Mouse (Mus musculus): ENCODE measurements around the gene Gps2. TPM values are rescaled to one million over a fixed set of nuclear protein-coding genes. Genes with fewer than 3 reads are reported as not detected.

Gps2 gene
- polyA plus RNA-seq, 1 experiment from 2014 or later, result 63.0 TPM

GRCm38 (mm10) chr11:69945997-69946891, 32.6 kb downstream of the Gps2 start:
- Histone ChIP-seq H3K4me2 (ENCODE audit: low read length) (peak overlapping the region; percentile 54), H3K9me3 (replicated peaks; ENCODE audit: low read length) (no peaks in the 10 kb centered on the region), H3K27me3 (ENCODE audit: insufficient read depth, low read length) (no peaks in the 10 kb centered on the region), H3K4me1 (replicated peaks; ENCODE audit: insufficient read depth, low read length) (peaks cover 15% of the 10 kb centered on the region), H3K27ac (no peak overlapping the region; the same call in 1 of the 2 replicates), H3K36me3 (ENCODE audit: insufficient read depth, low read length) (0 out of 2 replicates have a peak, but pooled peaks cover 4% of the 10 kb centered on the region), H3K9ac (ENCODE audit: low read depth, low read length) (0 out of 2 replicates have a peak overlapping the region, but pooled peaks have one; percentile 8), H3K4me3 (replicated peaks; ENCODE audit: low read depth, low read length) (no peak overlapping the region)
- TF ChIP-seq CTCF (IDR thresholded peaks at IDR 0.05; ENCODE audit: low read depth), result no peak
- DNase-seq (ENCODE audit: low spot score) (no peak), ATAC-seq (replicated peaks; ENCODE audit: low FRiP score, low read depth) (no peak)
- 84% methylated on average over 18 of the region's 18 CpGs for WGBS

- WGBS, result 4% methylated on average over 29 of the region's 29 CpGs
- Histone ChIP-seq H3K4me2 (ENCODE audit: low read length) (peak overlapping the region; percentile 54), H3K4me3 (replicated peaks; ENCODE audit: low read depth, low read length) (peak overlapping the region; percentile 50), H3K9ac (ENCODE audit: low read depth, low read length) (peak overlapping the region; percentile 62), H3K4me1 (replicated peaks; ENCODE audit: insufficient read depth, low read length) (peaks cover 15% of the 10 kb centered on the region), H3K36me3 (ENCODE audit: insufficient read depth, low read length) (0 out of 2 replicates have a peak, but pooled peaks cover 4% of the 10 kb centered on the region), H3K9me3 (replicated peaks; ENCODE audit: low read length) (no peaks in the 10 kb centered on the region), H3K27ac (peak overlapping the region; percentile 73), H3K27me3 (ENCODE audit: insufficient read depth, low read length) (no peaks in the 10 kb centered on the region)
- peak; percentile 74 for DNase-seq (ENCODE audit: low spot score)
- ATAC-seq (replicated peaks; ENCODE audit: low FRiP score, low read depth), result peak; percentile 42
- no peak for TF ChIP-seq CTCF (IDR thresholded peaks at IDR 0.05; ENCODE audit: low read depth)
Observed at GRCm38 (mm10) chr11:69947337-69948065, 33.8 kb downstream of the Gps2 start.

- Histone ChIP-seq H3K9me3 (replicated peaks; ENCODE audit: low read length) (no peaks in the 10 kb centered on the region), H3K4me1 (replicated peaks; ENCODE audit: insufficient read depth, low read length) (peaks cover 15% of the 10 kb centered on the region), H3K36me3 (ENCODE audit: insufficient read depth, low read length) (0 out of 2 replicates have a peak, but pooled peaks cover 4% of the 10 kb centered on the region), H3K4me3 (replicated peaks; ENCODE audit: low read depth, low read length) (peak within 1 kb of the TSS; percentile 50), H3K27ac (peak within 1 kb of the TSS; percentile 73), H3K9ac (ENCODE audit: low read depth, low read length) (peak within 1 kb of the TSS; percentile 62), H3K27me3 (ENCODE audit: insufficient read depth, low read length) (no peaks in the 10 kb centered on the region), H3K4me2 (ENCODE audit: low read length) (peak within 1 kb of the TSS; percentile 54)
- no peak for TF ChIP-seq CTCF (IDR thresholded peaks at IDR 0.05; ENCODE audit: low read depth)
- ATAC-seq (replicated peaks; ENCODE audit: low FRiP score, low read depth), result peak; percentile 92
- DNase-seq (ENCODE audit: low spot score), result peak; percentile 98
- WGBS, result under 1% methylated on average over 34 of the region's 34 CpGs
Observed at GRCm38 (mm10) chr11:69948066-69948762, 34.5 kb downstream of the Gps2 start, which contains the start of gene Slc2a4. TSS of gene Slc2a4 (minus strand) at chr11:69948188.

GRCm38 (mm10) chr11:69948763-69949150, 35.1 kb downstream of the Gps2 start:
- ATAC-seq (replicated peaks; ENCODE audit: low FRiP score, low read depth) (peak; percentile 26), DNase-seq (ENCODE audit: low spot score) (peak; percentile 97)
- Histone ChIP-seq H3K9me3 (replicated peaks; ENCODE audit: low read length) (no peaks in the 10 kb centered on the region), H3K9ac (ENCODE audit: low read depth, low read length) (peak overlapping the region; percentile 62), H3K4me2 (ENCODE audit: low read length) (peak overlapping the region; percentile 54), H3K27me3 (ENCODE audit: insufficient read depth, low read length) (no peaks in the 10 kb centered on the region), H3K4me3 (replicated peaks; ENCODE audit: low read depth, low read length) (peak overlapping the region; percentile 50), H3K27ac (peak overlapping the region; percentile 57; the same call in 1 of the 2 replicates), H3K4me1 (replicated peaks; ENCODE audit: insufficient read depth, low read length) (peaks cover 15% of the 10 kb centered on the region), H3K36me3 (ENCODE audit: insufficient read depth, low read length) (0 out of 2 replicates have a peak, but pooled peaks cover 4% of the 10 kb centered on the region)
- TF ChIP-seq CTCF (IDR thresholded peaks at IDR 0.05; ENCODE audit: low read depth), result peak; percentile 99
- WGBS, result 0% methylated on average over 14 of the region's 14 CpGs

- no peak overlapping the region for H3K9ac ChIP-seq (ENCODE audit: low read depth, low read length)
- no peaks in the 10 kb centered on the region for H3K36me3 ChIP-seq (ENCODE audit: insufficient read depth, low read length)
- no peak overlapping the region for H3K4me2 ChIP-seq (ENCODE audit: low read length)
- H3K27ac ChIP-seq, result no peak overlapping the region
- ATAC-seq (replicated peaks; ENCODE audit: low FRiP score, low read depth) (no peak), DNase-seq (ENCODE audit: low spot score) (no peak)
- no peak overlapping the region for H3K4me3 ChIP-seq (replicated peaks; ENCODE audit: low read depth, low read length)
- H3K4me1 ChIP-seq (replicated peaks; ENCODE audit: insufficient read depth, low read length), result peaks cover 15% of the 10 kb centered on the region
- 44% methylated on average over 4 of the region's 4 CpGs for WGBS
- no peaks in the 10 kb centered on the region for H3K9me3 ChIP-seq (replicated peaks; ENCODE audit: low read length)
- TF ChIP-seq CTCF (IDR thresholded peaks at IDR 0.05; ENCODE audit: low read depth), result peak; percentile 46
- no peaks in the 10 kb centered on the region for H3K27me3 ChIP-seq (ENCODE audit: insufficient read depth, low read length)
Observed at GRCm38 (mm10) chr11:69950807-69951459, 37.2 kb downstream of the Gps2 start.
